Mouse (Mus musculus): ENCODE measurements around the gene Cmklr1. TPM values are rescaled to one million over a fixed set of nuclear protein-coding genes. Genes with fewer than 3 reads are reported as not detected.

Gene Cmklr1
- polyA plus RNA-seq, 1 experiment from 2014 or later, result 4.2 TPM

GRCm38 (mm10) chr5:113643107-113643848, 6.9 kb downstream of the Cmklr1 start:
- Histone ChIP-seq H3K4me1 (ENCODE audit: control insufficient read depth, insufficient read depth, low read length) (no peaks in the 10 kb centered on the region), H3K36me3 (ENCODE audit: control insufficient read depth, insufficient read depth, low read length) (no peaks in the 10 kb centered on the region), H3K27me3 (ENCODE audit: control insufficient read depth, insufficient read depth, low read length) (no peaks in the 10 kb centered on the region), H3K9ac (ENCODE audit: low read length) (no peak overlapping the region), H3K9me3 (replicated peaks; ENCODE audit: control insufficient read depth, low read length) (no peaks in the 10 kb centered on the region), H3K4me2 (ENCODE audit: low read depth, low read length) (no peak overlapping the region), H3K27ac (ENCODE audit: low read length) (no peak overlapping the region), H3K4me3 (replicated peaks; ENCODE audit: low read length) (no peak overlapping the region)
- ATAC-seq (ENCODE audit: insufficient read depth, low FRiP score), result peak; percentile 52; the same call in 1 of the 2 replicates
- WGBS, result 53% methylated on average over 18 of the region's 18 CpGs

GRCm38 (mm10) chr5:113641066-113641465, 9.2 kb downstream of the Cmklr1 start:
- WGBS, result 67% methylated on average over 6 of the region's 6 CpGs
- no peak overlapping the region for H3K4me2 ChIP-seq (ENCODE audit: low read depth, low read length)
- H3K9me3 ChIP-seq (replicated peaks; ENCODE audit: control insufficient read depth, low read length), result no peaks in the 10 kb centered on the region
- no peaks in the 10 kb centered on the region for H3K4me1 ChIP-seq (ENCODE audit: control insufficient read depth, insufficient read depth, low read length)
- ATAC-seq (ENCODE audit: insufficient read depth, low FRiP score), result no peak
- no peaks in the 10 kb centered on the region for H3K27me3 ChIP-seq (ENCODE audit: control insufficient read depth, insufficient read depth, low read length)
- H3K9ac ChIP-seq (ENCODE audit: low read length), result no peak overlapping the region
- no peaks in the 10 kb centered on the region for H3K36me3 ChIP-seq (ENCODE audit: control insufficient read depth, insufficient read depth, low read length)
- no peak overlapping the region for H3K4me3 ChIP-seq (replicated peaks; ENCODE audit: low read length)
- no peak overlapping the region for H3K27ac ChIP-seq (ENCODE audit: low read length)

GRCm38 (mm10) chr5:113639126-113639525, 11.1 kb downstream of the Cmklr1 start:
- no peak overlapping the region for H3K4me2 ChIP-seq (ENCODE audit: low read depth, low read length)
- H3K9ac ChIP-seq (ENCODE audit: low read length), result no peak overlapping the region
- no peaks in the 10 kb centered on the region for H3K36me3 ChIP-seq (ENCODE audit: control insufficient read depth, insufficient read depth, low read length)
- H3K9me3 ChIP-seq (replicated peaks; ENCODE audit: control insufficient read depth, low read length), result no peaks in the 10 kb centered on the region
- WGBS, result 59% methylated on average over 5 of the region's 5 CpGs
- no peaks in the 10 kb centered on the region; the same call in 1 of the 2 replicates for H3K4me1 ChIP-seq (ENCODE audit: control insufficient read depth, insufficient read depth, low read length)
- H3K27ac ChIP-seq (ENCODE audit: low read length), result no peak overlapping the region
- H3K27me3 ChIP-seq (ENCODE audit: control insufficient read depth, insufficient read depth, low read length), result no peaks in the 10 kb centered on the region
- no peak for ATAC-seq (ENCODE audit: insufficient read depth, low FRiP score)
- no peak overlapping the region for H3K4me3 ChIP-seq (replicated peaks; ENCODE audit: low read length)

GRCm38 (mm10) chr5:113638055-113638454, 12.2 kb downstream of the Cmklr1 start:
- H3K9ac ChIP-seq (ENCODE audit: low read length), result no peak overlapping the region
- no peak overlapping the region for H3K4me3 ChIP-seq (replicated peaks; ENCODE audit: low read length)
- ATAC-seq (ENCODE audit: insufficient read depth, low FRiP score), result no peak
- H3K4me1 ChIP-seq (ENCODE audit: control insufficient read depth, insufficient read depth, low read length), result peaks cover under 1% of the 10 kb centered on the region; the same call in 1 of the 2 replicates
- H3K36me3 ChIP-seq (ENCODE audit: control insufficient read depth, insufficient read depth, low read length), result no peaks in the 10 kb centered on the region
- 74% methylated on average over 12 of the region's 12 CpGs for WGBS
- H3K27ac ChIP-seq (ENCODE audit: low read length), result no peak overlapping the region
- H3K4me2 ChIP-seq (ENCODE audit: low read depth, low read length), result no peak overlapping the region
- H3K27me3 ChIP-seq (ENCODE audit: control insufficient read depth, insufficient read depth, low read length), result no peaks in the 10 kb centered on the region
- H3K9me3 ChIP-seq (replicated peaks; ENCODE audit: control insufficient read depth, low read length), result no peaks in the 10 kb centered on the region

- ATAC-seq (ENCODE audit: insufficient read depth, low FRiP score), result no peak
- Histone ChIP-seq H3K36me3 (ENCODE audit: control insufficient read depth, insufficient read depth, low read length) (no peaks in the 10 kb centered on the region), H3K4me1 (ENCODE audit: control insufficient read depth, insufficient read depth, low read length) (peaks cover 5% of the 10 kb centered on the region; the same call in 1 of the 2 replicates), H3K27me3 (ENCODE audit: control insufficient read depth, insufficient read depth, low read length) (no peaks in the 10 kb centered on the region), H3K9ac (ENCODE audit: low read length) (no peak overlapping the region), H3K27ac (ENCODE audit: low read length) (no peak overlapping the region), H3K9me3 (replicated peaks; ENCODE audit: control insufficient read depth, low read length) (no peaks in the 10 kb centered on the region), H3K4me3 (replicated peaks; ENCODE audit: low read length) (no peak overlapping the region), H3K4me2 (ENCODE audit: low read depth, low read length) (no peak overlapping the region)
- WGBS, result 78% methylated on average over 4 of the region's 4 CpGs
Observed at GRCm38 (mm10) chr5:113637631-113638030, 12.6 kb downstream of the Cmklr1 start.

DNA sequence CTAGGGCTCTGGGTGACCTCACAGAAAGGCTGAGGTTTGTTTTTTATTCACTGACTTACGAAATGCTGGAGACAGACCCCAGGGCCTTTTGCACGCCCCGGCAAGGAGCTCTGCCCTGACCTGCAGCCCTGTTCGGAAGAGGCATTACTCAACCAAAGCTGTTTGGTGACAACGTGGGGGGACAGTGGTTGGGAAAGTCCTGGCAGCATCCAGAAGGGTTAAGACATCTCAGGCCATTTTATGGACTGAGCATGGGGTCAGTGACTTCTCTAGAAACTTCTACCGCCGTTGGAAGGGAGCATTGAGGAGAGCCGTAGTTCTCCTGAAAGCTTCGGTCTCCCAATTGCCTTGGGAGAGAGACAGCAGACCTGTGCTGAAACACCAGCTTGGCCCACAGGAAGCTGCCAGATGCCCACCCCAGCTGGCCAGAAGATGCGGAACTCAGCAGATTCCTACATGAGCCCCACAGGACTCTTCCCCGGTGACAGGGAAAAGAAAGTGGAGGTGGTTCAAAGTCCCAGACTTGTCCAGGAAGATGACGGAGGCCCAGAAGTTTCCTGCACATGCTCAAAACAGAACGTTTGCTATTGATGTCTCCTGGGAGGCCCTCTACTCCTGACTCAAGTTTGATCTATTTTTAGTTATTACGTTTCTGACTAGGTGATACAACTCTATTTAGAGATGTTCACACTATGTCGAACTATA, 14.2 kb downstream of the Cmklr1 start:
- Histone ChIP-seq H3K9ac (ENCODE audit: low read length) (no peak overlapping the region), H3K36me3 (ENCODE audit: control insufficient read depth, insufficient read depth, low read length) (no peaks in the 10 kb centered on the region), H3K4me1 (ENCODE audit: control insufficient read depth, insufficient read depth, low read length) (peaks cover 5% of the 10 kb centered on the region; the same call in 1 of the 2 replicates), H3K27me3 (ENCODE audit: control insufficient read depth, insufficient read depth, low read length) (no peaks in the 10 kb centered on the region), H3K4me2 (ENCODE audit: low read depth, low read length) (no peak overlapping the region), H3K9me3 (replicated peaks; ENCODE audit: control insufficient read depth, low read length) (no peaks in the 10 kb centered on the region), H3K27ac (ENCODE audit: low read length) (no peak overlapping the region), H3K4me3 (replicated peaks; ENCODE audit: low read length) (no peak overlapping the region)
- ATAC-seq (ENCODE audit: insufficient read depth, low FRiP score), result no peak
- WGBS, result 74% methylated on average over 15 of the region's 15 CpGs

GRCm38 (mm10) chr5:113634887-113635610, 15.2 kb downstream of the Cmklr1 start:
- Histone ChIP-seq H3K9me3 (replicated peaks; ENCODE audit: control insufficient read depth, low read length) (no peaks in the 10 kb centered on the region), H3K4me3 (replicated peaks; ENCODE audit: low read length) (no peak overlapping the region), H3K4me1 (ENCODE audit: control insufficient read depth, insufficient read depth, low read length) (peaks cover 5% of the 10 kb centered on the region; the same call in 1 of the 2 replicates), H3K4me2 (ENCODE audit: low read depth, low read length) (no peak overlapping the region), H3K27me3 (ENCODE audit: control insufficient read depth, insufficient read depth, low read length) (no peaks in the 10 kb centered on the region), H3K36me3 (ENCODE audit: control insufficient read depth, insufficient read depth, low read length) (no peaks in the 10 kb centered on the region), H3K9ac (ENCODE audit: low read length) (no peak overlapping the region), H3K27ac (ENCODE audit: low read length) (no peak overlapping the region)
- WGBS, result 77% methylated on average over 7 of the region's 7 CpGs
- no peak for ATAC-seq (ENCODE audit: insufficient read depth, low FRiP score)

DNA sequence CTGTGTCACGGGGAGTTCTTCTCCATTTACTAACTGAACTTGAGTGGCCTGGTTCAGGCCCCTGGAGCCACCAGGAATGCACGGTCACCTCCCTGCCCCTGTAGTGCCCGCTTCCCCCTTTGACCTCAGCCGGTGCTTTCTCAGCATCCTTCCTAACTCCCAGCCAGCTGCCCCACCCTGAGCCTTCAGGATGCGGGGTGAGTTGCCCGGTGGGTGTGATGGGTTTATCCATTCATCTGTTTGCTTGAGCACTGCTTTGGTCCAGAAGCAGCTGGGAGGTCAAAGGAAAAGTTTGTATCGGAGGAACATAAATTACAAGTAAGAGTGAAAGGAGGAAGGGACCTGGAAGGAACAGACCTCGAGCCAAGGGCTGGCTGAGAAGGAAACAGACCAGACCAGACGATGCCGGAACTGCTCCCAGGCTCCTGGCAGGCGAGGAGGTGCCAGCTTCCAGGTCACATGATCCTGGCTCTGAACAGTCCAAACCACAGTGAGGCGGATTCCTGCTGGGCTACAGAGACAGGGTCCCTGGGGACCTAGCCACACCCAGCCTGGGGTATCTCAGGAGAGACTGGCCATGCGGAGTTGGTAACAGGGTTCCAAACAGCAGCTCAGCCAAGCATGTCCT, 16.1 kb downstream of the Cmklr1 start:
- Histone ChIP-seq H3K9ac (ENCODE audit: low read length) (no peak overlapping the region), H3K4me2 (ENCODE audit: low read depth, low read length) (no peak overlapping the region), H3K9me3 (replicated peaks; ENCODE audit: control insufficient read depth, low read length) (no peaks in the 10 kb centered on the region), H3K27ac (ENCODE audit: low read length) (no peak overlapping the region), H3K27me3 (ENCODE audit: control insufficient read depth, insufficient read depth, low read length) (no peaks in the 10 kb centered on the region), H3K36me3 (ENCODE audit: control insufficient read depth, insufficient read depth, low read length) (no peaks in the 10 kb centered on the region), H3K4me3 (replicated peaks; ENCODE audit: low read length) (no peak overlapping the region), H3K4me1 (ENCODE audit: control insufficient read depth, insufficient read depth, low read length) (peaks cover 5% of the 10 kb centered on the region; the same call in 1 of the 2 replicates)
- WGBS, result 35% methylated on average over 13 of the region's 13 CpGs
- no peak for ATAC-seq (ENCODE audit: insufficient read depth, low FRiP score)
